Mouse (Mus musculus) megakaryocyte-erythroid progenitor cell, adult 5-6 weeks (primary cell): ENCODE data around the gene Marveld3. TPM values are rescaled to one million over a fixed set of nuclear protein-coding genes. Genes with fewer than 3 reads are reported as not detected.

ENCODE experiments used
- ATAC-seq: replicated peaks from 2 replicates; pipeline ENCODE4 v1.8.0; 2016; ENCODE audit warnings: mild to moderate bottlenecking, inconsistent platforms; ENCODE audit not compliant: severe bottlenecking, poor library complexity, low FRiP score, low TSS enrichment
- total RNA-seq, 2 experiments: library from RNA; stranded (forward) in 1 of 2; stranded (reverse) in 1 of 2; fragments of 200-1000, 215-1000 nt in 1 of 2; fragments of >200 nt in 1 of 2; fragmentation: Nextera tagmentation in 1 of 2; gene quantifications; 2 replicates each; pipeline ENCODE4 v1.2.3; 2014 to 2017

The Marveld3 gene
- not detected in 2 replicates for total RNA-seq (2014; fragmentation: Nextera tagmentation)
- not detected in 2 replicates for total RNA-seq (2017)

DNA sequence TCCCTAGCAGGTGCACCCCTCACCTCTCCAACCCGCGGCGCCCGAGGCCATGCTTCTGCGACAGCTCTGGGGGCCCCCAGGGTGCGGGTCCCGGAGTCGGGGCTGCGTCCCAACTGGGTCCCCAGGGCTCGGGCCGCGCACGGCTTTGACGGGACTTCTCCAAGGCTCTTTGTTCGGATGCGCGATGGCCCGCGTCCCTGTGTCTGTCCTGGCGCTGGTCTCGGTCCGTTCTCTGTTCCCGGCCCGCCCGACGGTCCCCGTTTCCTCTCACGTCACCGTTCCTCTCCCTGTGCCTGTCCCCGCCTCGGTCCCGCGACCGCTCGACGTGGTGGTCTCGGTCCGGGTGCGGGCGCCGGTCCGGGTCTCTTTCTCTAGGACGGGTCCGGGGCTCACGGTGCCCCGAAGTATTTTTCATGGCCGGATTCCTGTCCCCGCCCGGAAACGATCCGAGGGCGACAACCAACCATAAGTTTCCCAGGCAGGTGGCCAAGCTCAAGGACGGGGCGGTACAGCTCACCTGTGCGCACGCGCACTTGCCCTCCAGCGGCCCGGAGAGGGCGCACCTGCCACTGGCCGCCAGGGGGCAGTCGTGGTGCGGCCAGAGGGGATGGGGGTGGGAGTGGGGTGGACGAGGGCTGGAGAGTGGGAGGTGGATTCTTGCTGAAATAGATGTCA is at the start of gene Marveld3:
TSS of gene Marveld3 (minus strand) at position 511 of the 675 bp plus-strand sequence.
- ATAC-seq = peak; percentile 71

DNA sequence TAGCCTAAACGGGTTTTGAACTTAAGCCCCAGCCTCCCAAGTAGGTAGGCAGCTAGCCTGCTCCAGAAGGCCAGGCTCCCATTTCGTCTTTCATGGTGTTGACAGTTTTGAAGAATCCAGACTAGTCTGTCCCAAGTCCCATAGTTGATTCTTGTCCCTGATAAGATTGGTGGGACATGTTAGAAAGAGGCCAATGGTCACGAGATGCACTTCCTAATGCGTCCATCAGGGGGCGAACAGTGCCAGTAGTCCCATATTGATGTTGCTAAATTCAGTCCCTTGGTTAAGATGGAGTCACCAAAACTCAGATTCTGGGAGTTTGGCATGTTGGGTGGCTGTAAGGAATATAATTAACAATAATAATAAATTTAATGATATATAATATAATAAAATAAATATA is 48.9 kb upstream of the Marveld3 start:
- peak; percentile 66 for ATAC-seq

DNA sequence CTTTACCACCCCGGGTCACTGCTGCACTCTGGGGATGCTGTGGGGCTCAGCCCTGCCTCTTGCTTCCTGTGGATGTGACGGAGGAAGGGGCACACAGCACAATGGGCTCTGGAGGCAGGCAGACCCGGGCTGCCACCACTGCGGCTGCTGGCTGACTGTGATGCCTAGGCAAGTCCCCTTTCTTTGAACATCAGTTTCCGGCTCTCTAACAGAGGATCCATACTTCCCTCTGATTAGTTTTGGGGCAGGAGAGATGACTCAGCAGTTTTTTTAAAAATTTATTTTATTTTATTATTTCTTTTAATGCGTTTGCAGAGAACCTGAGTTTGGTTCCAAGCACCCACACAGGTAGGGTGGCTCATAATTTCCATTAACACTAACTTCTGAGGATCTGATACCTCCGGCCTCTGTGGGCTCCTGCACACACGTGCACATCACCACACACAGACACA is 47.0 kb upstream of the Marveld3 start:
- ATAC-seq = no peak

DNA sequence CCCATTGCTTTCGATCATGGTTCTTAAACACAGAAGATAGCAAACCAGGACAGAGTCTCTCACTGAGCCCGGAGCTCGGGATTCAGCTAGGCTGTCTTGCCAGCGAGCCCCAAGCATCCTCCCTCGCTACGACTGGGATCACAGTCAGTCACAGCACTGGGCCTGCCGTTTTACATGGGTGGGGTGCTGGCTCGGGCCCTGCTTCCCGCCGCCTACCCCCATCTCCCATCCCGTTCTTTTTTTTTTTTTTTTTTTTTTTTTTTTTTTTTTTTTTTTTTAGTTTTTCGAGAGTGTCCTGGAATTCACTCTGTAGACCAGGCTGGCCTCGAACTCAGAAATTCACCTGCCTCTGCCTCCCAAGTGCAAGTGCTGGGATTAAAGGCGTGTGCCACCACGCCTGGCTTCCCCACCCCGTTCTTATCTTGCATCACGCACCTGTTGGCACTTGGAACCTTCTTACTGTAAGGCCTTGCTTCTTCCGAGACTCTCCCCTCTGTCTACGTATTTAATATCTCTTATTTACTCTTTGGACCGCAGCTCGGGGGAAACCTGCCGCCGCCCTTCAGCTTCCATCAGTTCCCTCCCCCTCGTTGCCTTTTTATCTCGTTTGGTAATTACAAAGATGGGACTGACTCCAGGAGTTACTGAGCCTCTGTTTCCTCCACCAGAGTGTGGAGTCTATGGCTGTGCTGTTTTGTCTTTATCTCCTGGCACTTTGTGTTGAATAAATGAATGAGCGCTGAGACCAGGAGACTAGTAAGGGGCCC is 46.4 kb upstream of the Marveld3 start:
- 0 out of 2 replicates have a peak, but pooled peaks have one; percentile 22 for ATAC-seq

DNA sequence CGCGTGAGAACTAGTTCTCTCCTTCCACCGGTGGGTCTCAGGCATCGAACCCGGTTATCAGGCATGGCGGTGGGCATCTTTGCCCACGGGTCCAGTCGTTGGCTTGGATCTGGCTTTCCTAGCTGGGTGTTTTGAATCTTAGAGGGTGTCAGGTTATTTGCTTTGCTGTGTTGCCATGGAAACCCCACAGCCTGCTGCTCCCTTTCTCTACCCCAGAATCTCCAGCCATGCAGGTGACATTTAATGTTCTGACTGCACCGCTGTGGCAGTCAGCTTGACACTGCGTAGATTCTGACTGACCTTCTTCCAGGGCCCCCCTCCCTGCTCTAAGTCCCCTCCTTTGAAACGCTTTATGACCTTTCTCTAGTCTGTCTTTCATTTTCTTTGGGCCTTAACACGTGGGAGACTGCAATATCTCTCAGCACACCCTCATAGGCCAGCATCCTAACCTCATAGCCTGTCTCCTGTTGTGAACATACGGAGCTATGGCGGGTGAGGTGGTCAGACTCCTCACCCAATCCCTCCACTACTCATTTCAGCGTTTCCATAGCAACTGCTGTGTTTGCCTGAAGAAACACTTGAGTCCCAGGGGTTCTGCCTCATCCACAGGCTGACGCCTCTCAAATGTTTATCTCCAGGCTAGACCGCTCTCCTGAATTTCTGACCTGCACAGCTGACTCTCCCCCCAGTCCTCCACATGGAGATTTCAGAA is 44.5 kb upstream of the Marveld3 start:
- no peak for ATAC-seq

DNA sequence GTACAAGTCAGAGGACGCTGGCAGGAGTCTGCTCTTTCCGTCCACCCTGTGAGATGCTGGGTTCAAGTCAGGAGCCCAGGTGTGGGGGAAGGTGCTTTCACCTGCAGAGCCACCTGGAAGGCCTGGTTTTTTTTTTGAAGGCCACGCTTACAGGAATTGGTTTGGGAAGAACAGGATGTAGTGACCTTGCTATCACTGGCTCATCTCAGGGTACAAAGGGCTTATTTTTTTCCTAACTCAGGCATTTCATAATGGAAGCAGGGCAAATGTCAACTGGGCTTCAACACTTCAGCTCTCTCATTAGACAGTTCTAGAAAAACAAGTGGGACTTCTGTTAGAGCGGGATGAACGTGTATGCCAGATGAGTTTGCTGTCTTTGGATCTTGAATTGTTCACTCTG is 42.3 kb upstream of the Marveld3 start:
- no peak for ATAC-seq

DNA sequence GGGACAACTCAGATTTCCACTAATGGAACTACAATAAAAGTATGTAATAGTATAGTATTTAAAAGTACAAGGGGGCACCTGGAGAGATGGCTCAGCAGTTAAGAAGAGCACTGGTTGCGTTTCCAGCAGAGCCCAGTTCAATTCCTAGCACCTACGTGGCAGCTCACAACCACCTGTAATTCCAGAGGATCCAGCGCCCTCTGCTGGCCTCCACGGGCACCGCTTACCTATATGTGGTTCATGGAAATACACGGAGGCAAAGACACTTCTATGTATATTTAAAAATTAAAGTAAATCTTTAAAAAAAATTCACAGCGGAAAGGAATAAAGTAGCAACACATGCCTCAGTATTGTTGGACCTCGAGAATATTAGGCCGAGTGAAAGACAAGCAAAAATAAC is 41.0 kb upstream of the Marveld3 start:
- ATAC-seq = peak; percentile 69; the same call in 1 of the 2 replicates

DNA sequence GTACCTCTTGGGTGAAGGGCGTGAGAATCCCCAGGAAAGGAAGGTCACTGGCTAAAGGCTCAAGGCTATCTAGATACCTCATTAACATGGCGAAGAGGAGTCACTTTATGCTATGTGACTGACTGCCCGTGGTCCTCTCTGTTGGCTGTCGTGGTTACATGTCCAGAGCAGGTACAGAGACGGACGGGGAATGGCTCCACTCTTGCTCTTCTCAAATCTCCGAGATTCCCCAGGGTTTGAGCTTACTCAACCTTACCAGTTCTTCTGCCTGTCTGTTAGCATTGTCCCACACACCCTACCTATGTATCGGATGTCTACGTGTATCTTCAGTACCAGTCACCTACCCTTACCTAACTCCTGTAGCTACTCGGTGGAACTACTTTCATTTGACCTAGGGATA is 38.0 kb upstream of the Marveld3 start:
- no peak for ATAC-seq

DNA sequence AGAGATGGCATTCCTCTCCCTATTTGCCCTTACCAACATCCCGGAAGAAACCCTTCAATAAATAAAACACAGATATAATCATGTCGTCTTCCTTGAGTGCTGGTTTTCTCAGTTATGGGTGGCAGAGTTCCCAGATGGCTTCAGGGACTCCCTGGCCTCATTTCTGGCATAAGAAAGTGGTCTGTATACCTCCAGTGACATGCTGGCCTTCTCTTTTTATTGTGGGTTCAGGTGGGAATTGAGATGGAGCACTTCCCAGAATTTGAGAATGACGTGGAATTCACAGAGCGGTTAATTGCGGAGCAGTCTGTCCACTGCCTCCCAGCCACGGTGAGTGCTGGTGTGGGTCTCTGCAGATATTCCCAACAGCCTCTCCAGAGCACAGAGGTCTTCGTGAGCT is 36.1 kb upstream of the Marveld3 start:
- no peak for ATAC-seq

DNA sequence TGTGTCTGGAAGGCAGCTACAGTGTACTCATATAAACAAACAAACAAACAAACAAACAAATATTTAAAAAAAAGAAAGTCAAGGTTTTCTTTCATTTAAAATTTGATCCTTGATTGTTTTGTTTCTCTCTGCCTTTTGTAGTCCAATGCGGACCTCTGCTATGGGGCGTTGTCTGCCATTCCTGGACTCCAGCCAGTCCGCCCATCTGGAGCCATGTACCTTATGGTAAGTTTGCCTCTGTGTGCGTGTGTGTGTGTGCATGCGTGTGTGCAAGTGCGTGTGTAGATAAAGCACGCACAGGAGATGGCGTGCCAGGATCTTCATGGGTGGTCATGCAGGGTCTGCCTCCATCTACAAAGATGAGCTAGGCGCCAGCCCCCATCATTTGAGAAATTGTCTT is 35.4 kb upstream of the Marveld3 start:
- no peak for ATAC-seq

DNA sequence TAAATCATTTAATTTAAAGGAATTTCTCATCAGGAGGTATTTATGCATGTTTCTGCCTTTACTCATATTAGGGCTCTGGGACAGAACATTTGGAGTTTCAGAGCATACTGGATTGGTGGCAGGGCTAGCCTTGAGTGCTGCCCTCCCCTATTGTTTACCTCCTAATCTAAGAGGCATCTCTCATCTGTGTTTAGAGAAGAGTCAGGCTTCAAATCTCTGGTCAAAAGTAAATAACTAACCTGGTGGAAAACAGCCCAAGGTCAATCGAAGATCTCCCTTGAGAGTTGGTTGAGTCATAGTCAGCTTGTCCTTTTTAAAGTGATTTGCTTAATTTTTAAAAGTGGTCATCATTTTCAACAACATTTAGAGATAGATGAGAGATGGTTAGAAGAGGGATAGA is 30.9 kb upstream of the Marveld3 start:
- ATAC-seq = no peak

DNA sequence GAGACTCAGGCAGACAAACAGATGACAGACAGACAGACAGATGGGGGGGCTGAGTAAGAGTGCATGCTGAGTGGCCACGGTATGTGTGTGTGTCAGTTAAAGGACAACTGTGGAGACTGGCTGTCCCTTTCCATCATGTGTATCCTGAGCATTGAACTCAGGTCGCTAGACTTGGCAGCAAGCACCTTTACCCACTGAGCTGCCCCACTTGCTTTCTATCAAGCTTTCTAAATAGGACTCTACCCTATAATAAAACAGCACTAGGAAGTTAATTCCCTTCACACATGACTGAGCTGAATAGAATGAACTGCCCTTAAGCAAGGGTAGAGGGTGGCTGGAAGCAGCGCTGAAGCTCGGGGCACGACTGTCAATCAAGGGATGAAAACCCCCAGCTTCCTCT is 30.2 kb upstream of the Marveld3 start:
- ATAC-seq = no peak

DNA sequence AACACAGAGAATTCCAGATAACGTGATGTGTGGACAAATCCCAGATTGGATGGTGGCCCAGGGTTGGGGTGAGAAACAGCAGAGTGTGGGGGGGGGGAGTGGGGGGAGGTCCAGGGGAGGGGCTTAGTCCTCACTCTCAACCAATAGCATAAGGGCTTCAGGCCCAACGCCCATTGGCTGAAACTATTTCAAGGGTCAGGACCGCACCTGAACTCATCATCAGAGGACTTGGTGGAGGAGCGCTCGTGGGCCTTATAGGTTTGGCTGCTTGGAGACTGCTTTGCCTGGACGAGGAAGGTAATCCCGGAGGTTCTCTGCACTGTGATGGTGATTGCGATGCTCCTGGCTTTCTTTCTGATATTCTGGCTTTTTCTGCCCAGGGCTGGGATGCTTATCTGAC is 28.2 kb upstream of the Marveld3 start, which contains the start of gene Tat:
TSS of gene Tat (plus strand) at position 214 of the 400 bp plus-strand sequence.
- no peak for ATAC-seq

DNA sequence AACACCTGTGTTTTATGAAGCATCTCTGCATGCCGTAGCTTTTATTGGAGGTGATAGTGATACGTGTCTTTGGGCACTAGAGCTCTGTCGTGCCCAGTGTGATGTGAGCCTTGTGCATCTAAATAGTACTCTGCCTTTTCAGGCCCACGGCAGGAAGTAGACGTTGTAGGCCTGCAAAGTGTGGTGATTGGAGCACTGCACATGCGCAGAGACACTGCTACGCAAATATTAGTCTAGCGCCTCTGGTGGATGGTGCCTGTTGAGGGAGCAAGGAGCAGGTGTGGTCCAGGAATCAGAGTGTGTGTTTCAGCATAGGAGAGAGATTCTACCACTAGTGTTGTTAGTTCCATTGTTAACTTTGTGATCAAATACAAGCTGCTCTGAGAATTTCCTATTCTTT is 27.1 kb upstream of the Marveld3 start:
- no peak for ATAC-seq

DNA sequence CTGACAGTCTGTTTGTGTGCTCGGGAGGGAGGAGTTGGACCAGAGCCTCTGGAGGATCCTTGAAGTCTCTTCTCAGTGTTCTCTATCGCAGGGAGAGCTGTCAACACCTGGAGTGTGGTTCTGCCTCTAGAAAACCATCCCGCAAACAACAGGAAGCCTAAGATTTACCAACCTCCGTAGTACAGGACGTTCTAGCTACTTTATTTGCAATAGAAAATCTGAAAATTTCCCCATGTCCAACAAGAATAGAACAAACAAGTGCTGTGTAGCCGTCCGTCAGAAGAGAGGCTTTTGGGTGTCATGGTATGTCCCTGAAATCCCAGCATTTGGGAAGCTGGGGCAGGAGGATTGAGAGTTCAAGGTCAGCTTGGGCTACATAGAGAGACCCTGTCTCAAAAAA is 25.8 kb upstream of the Marveld3 start:
- no peak for ATAC-seq

DNA sequence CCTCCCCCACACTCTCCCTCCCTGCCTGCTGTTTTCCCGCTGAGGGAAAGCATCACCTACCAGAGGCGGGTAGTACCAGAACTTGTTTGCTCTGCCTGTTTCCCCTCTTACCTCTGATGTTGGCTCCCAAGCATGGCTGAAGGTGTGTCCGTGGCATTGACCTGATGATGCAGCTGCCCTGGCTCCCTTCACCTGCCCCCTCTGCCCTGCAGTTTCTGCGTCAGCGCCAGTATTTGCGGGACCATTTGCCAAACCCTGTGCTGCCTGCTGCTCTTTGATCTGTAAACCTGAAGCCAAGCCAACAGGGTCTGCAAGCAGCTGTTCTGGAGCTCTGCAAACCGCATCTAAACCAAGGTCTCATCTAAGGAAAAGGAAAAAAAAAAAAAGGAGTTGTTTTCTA is 24.4 kb upstream of the Marveld3 start:
- ATAC-seq = no peak

DNA sequence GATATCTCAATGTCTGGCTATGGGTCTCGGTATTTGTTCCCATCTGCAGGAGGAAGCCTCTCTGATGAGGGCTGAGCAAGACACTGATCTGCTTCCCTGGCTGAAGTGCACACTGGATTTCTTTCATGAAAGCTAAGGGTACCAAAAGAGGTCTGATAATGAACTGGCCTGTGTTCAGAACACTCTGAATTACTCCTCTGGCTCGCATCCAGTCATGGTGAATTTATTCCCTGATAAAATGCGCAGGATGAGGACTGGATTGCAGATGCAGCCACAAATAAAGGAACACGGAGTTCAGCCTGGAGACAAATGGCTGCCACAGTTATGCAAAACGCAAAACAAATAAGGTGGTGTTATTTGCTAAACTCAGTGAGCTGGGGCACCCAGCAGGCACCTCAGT is 21.9 kb upstream of the Marveld3 start:
- no peak for ATAC-seq

DNA sequence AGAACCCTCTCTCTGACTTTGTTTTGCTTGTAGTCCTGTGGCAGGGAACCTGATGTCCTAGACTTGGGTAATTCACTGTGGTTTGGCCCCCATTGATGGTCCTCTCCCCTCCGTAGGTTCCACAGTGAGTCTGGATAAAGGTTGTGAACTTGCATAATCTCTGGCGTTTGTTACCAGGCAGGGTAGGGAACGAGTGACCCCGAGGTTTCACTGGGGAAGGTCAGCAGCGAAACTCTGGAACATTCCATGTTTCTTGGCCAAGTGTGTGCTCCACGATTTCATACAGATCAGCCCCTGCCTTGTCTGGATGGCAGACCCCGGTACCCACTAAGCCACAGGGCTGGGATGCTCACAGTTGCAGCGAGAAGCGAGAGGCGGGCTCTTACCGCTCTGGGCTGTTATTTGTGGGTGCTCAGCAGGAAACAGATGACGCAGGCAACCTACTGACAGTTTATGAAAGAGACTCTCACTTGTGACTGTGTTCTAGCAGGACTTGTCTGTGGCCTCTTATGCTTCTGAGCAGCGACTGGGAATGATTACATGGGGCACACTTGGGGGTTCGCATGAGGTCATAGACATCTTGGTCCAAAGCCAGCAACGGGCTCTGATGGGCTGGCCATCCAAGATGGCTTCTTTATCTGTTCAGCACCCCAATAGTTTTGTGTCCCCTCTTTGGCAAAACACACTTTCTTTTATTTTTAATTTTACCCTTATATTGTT is 20.5 kb upstream of the Marveld3 start:
- no peak for ATAC-seq

DNA sequence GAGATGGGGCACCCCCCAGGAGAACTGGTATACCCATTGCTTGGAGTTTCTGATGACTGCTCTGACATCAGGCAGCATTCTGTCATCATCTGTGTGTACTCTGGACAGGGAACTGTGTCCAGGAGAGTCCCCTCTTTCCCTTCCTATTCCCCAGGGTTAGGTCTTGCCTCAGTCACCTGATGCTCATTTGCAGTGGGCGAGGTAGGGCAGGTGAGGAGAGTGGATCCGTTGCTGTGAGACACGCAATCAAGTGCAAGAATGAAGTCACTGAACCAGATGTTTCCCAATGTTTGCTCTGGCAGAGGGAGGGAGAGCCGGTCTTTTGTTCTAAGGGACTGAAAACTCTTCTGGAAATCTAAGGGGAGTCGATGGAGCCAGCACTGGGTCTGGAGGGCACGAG is 17.3 kb upstream of the Marveld3 start:
- no peak for ATAC-seq

DNA sequence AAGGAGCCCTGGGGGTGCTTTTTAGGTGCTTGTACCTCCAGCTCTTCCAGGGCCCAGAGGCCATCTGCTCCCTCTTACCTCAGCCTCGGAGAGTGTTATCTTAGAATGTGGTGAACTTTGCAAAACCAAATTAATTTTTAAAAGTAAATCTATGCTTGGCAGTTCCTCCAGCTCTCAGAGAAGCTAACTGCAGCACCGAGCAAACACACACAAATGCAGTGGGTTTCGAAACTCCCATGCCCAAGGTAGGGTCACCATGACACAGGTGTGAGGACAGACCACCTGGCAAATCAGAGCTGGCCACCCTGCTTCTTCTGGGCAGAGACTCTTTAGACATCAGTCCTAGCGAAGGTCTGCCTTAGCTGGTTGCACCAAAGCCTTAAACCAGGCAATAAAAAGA is 10.9 kb upstream of the Marveld3 start:
- no peak for ATAC-seq
